Mouse (Mus musculus): ENCODE measurements around the gene Nfyc. TPM values are rescaled to one million over a fixed set of nuclear protein-coding genes. Genes with fewer than 3 reads are reported as not detected.

The Nfyc gene
- 10 to 100 TPM; 38.3 to 42.7 (median 38.3) TPM for total RNA-seq (2022)

DNA sequence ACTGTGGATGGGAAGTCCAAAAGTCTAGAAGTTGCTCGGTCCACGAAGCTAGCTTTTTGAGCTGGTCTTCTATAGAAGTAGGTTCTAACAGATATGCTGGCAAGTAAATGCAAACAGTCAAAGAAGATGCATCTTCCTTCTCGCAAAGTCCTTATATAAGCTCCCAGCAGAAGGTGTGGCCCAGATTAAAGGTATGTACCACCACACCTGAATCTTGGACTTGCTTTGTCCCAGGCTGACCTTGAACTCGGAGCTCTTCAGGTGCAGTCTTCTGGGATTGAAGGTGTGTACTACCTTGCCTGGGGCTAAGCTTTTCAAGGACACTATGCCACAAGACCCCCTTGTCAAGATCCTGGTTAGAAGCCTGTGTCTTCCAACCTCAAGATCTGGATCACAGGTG, at the start of gene Nfyc:
Gene Nfyc, minus strand, starts transcription at position 101 of the 400 bp plus-strand sequence.
- DNase-seq (ENCODE audit: low spot score in 2 of 2), result no peak

DNA sequence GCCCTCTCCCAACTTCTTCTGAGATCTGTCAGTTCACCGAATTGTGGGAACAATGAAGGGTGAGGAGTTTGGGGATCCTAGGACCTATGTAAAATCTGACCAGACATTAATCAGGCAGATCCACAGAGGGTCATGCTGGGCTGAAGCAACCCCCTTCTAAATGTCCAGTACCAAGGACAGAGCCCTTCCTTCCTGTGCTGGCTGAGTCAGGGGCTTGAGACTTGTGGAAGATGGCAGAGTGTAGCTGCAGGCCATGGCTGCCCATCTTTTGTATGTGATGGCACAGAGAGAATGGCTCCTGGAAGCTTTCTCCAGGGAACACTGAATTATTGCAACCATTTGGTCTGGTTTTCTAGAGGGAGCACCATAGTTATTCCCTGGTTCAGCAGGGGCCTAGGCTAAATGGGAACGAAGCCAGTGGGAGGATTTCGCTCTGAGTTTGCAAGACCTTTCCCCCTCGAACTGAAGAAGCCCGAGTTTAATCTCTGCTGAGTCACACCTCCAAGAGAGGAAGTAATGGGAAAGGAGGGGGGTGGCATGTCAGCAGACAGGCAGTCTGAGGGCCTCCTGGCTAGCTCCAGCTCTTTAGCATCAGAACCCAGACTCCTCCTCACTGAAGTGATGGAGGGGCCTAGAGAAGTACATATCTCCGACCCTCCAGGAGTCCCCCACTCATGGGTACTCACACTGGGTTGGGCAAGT, 49.5 kb upstream of the Nfyc start:
- DNase-seq (ENCODE audit: low spot score in 2 of 2), result no peak

DNA sequence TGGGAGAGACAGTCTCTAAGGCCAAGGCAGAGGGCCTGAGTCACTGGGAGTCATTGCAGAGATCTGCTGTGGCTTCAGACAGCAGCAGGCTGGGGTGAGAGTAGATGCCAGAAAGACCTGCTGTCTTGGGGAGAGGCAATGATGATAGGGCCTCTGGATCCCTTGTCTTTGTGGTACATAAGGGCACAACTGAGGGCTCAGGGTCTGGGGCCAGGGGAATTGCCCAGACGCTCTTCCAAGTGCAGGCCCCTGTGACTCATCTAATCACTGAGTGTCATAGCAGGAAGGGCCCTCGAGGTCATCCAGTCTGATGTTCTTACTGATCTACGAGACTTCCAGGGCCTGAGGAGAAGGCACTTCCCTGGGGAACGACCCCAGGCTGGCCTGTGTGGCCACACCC, 48.0 kb upstream of the Nfyc start:
- DNase-seq (ENCODE audit: low spot score in 2 of 2), result no peak

DNA sequence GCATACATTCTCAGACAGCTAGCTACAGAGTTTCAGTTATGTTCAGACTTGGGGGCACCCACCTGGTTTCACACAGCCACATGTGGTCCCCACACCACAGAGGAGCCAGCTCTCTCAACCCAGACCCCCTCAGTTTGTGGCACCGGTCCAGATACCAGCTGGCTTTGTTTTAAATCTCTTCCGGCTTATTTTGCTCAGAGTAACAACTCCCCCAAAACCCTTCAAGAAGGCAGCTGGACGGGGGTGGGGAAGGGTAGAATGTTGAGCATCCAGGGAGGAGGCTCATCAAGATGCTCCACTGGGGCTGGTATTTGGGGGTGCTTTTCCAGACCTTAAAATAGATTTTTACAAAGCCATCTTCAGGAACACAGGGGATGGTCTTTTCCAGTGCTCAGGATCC, 47.4 kb upstream of the Nfyc start:
- no peak for DNase-seq (ENCODE audit: low spot score in 2 of 2)

DNA sequence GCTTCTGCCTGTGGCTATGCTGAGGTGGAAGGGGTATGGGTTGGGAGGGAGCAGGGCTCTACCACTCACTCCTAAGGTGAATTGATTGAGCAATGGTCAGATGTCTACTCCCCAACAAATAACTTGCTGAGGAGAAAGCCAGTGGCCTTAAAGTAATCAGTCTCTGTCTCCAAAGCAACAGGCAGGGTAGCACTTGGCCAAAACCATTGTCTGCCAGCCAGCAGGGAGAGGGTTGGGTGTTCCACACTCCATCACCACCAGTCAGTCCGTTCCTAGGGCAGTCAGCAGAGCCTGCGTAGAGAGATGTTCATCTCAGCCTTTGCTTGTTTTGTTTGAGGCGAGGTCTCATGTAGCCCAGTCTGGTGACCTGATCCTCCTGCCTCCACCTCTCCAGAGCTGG, 44.6 kb upstream of the Nfyc start:
- no peak for DNase-seq (ENCODE audit: low spot score in 2 of 2)

DNA sequence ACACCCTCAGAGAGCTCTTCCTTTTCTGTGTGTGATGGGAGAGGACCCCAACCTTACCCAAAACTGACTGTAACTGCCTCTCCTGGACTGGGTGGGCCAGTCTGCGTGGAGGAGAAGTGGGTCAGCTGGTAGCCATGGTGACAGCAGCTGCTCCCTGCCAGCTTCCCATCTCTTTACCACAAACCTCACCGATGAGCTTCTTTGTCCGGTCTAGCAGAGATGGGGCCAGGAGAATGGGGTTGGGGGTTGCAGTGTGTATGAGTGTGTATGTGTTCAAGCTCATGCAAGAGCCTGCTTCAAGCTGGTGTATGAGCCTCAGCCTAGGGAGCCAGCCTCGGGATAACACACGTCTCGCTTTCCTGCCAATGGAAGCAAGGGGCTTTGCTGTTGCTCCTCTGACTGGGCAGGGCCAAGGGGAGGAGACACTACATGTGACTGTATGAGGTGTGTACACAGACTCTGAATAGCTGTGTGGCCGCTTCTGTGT, 38.9 kb upstream of the Nfyc start:
- DNase-seq (ENCODE audit: low spot score in 2 of 2), result no peak

DNA sequence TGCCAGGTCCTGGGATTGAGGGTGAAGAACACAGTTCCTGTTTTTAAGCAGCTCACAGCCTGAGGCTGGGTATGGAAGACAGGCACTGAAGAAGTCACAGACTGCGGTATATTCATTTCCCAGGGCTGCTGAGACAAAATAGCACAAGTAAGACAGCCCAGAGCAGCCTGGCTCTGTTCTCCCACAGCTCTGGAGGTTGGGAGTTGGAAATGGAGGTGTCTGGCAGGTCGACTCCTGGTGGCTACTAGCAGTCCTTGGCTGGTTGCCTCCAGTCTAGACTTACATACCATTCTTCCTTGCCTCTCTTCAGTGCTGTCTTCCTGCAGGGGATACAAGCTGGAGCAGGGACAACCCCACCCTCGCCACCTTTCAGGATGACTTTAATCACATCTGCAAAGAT, 37.6 kb upstream of the Nfyc start:
- DNase-seq (ENCODE audit: low spot score in 2 of 2), result no peak

DNA sequence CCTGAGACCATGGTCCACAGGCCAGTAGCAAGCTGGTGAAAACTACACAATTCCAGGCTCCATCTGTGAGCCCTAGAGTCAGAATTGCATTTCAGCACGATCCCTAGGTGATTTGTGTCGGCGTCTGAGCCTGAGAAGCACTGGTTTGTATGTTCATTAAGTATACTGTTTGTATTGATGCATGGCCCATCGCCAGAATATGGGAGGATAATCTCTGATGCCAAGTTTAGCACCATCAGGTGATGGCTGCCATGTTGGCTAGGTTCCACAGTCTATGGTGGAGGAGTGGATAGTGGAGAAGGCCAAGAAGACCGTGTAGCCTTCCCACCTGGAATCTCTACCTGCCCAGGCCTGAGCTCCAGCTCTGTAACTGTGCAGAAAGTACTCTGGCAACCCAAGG, 36.9 kb upstream of the Nfyc start:
- DNase-seq (ENCODE audit: low spot score in 2 of 2), result no peak

DNA sequence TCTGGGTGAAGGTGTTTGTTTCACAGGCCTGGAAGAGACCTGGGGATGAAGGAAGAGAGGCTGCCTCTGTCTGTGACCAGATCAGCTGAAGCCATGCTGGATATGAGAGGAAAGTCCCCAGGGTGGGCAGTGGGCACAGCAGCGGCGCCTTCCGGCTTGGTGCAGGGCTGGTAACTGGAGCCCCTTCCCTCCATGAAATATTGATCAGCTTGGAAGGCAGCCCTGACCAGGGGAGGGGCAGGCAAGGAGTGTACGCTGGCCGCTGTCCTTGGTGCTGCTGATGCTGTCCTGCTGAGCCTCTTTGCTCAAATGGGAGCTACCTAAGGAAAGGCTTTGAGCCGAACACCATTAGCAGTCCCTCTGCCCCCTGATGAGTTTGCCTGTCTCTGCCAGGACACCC, 34.8 kb upstream of the Nfyc start:
- DNase-seq (ENCODE audit: low spot score in 2 of 2), result no peak

DNA sequence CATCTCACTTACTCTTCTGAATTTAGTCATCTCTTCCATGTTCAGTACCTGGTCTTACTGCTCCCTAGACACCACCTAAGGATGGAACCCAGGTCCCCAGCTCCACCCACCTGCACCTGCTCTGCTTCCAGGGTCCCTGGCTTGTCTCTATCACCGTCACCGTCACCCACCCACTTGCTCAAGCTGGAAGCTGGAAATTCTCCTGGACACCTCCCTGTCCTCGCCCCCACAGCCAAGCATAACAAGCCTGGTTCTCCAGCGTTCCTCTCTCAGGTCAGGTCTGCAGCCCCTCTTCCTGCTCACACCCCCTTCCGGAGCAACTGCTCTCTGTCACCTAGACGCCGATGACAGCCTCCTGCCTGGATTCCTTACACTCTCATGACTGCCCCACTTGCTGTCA, 28.5 kb upstream of the Nfyc start:
- no peak for DNase-seq (ENCODE audit: low spot score in 2 of 2)

DNA sequence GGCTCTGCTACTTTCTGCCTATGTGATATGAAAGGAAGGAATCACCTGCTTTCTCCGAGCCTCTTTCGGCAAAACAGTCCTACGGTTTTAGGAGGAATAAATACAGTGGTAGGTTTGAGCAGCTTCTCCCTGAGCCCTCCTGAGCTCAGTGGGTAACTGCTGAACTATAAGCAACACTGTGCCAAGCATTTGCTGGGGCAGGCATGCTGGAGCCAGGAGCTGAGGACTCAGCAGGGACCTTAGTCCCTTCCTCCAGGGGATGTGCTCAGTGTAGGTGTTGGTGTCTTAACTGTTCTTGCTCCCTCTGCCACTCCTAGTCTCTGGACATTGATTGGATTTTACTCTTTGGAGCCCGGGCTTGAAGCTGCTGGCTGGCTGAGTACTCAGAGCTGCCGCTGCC, 25.0 kb upstream of the Nfyc start:
- DNase-seq (ENCODE audit: low spot score in 2 of 2), result no peak

DNA sequence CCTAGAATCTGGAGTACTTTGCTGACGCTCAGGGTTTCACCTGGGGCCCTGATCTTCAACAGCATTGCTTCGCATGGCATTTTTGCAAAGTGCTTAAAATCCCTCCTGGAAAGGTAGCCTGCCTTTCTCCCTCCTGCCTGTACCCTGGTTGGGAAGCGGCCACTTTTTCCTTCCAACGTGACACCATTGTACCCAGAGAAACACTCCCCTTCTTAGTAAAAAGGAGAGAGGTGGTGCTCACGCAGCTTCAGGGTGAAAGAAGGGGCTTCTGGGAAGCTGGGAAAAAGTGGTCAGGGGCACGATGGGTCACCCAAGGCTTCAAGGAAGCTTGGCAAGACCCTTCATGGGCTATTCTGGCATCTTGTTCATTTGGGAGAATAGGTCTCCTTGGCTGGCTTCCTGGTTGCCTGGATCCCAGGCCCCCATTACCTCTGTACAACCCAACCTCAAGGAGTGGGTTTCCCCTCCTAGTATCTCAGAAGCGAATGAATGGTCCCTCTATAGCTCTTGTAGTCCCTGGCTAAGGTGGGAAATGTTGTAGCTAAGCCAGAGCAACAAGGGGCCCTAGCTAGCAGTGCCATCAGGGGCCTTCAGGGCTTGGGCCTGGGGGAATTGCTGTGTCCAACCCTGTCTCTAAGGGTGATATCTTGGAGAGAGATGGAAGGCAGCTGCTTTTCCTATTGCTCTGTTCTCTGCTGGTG, 24.1 kb upstream of the Nfyc start:
- DNase-seq (ENCODE audit: low spot score in 2 of 2), result no peak

DNA sequence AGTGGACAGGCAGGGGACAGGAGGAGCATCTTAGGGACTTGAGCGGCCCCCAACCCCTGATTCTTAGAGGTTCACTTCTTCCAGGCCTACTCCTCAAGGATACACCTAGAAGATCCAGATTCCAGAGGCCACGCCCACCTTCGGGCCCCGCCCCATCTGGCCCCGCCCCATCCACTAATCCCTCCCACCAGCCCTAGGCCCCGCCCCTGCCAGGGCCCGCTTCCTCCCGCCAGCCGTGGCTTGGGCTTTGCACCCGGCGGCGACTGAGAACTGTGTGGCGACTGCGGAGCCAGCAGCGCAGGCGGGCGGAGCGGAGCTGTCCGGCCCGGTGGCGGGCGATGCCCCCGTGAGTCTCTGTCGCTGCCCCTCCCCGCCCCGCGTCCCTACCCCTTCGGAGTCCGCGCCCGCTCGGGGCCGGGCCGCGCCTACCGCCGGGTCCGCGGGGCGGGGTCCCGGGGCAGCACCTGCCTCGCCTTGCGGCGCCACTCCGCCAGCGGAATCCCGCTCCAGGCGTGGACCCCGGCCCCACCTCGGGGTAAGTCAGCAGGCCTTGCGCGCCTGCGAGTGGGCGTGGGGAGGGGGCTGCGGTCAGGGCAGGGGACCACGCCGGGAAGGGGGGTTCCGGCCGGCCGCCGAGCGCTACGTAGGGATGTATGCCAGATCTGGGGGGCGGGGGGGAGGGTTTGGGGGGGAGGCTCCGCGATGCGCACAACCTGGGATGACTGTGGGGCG, 23.4 kb upstream of the Nfyc start, which contains the start of gene Rims3:
Gene Rims3, plus strand, starts transcription at position 229 of the 732 bp plus-strand sequence.
- DNase-seq (ENCODE audit: low spot score in 2 of 2), result no peak

DNA sequence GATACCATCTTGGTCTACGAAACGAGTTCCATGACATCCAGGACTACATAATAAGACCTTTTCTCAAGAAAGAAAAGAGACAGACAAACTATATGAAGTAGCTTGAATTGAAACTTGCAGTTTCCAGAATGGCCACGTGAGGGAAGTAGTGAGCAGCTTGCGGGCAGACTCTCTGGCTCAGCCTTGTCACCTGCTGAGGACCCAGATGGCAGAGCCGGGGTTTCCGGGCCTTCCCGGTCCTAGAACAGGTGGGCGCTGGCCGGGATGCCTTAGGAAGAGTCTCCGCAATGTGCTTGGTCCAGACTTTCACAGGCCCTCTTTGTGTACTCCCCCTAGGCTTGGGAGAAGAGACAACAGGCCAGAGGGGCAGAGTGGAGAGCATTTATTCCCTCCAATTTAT, 19.6 kb upstream of the Nfyc start:
- peak in 1 of 2 experiments; percentile 11 for DNase-seq (ENCODE audit: low spot score in 2 of 2)

DNA sequence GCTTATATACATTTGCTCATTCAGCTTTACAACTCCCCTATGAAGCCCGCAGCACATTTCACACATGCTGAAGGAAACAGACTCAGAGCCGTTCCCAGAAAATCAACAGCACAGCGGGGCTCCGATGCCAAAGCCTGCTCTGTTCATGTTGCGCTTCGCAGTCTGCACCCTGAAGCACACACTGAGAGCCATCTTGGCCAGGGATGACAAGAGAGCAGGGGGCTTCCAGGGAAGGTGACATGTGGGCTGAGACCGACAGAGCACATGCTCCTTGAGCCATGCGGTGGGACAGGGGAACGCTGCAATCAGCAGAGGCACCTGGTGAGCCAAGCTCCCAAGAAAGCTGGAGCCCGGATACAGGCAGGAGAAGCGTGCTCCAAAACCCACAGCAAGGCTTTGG, 18.1 kb upstream of the Nfyc start:
- no peak for DNase-seq (ENCODE audit: low spot score in 2 of 2)

DNA sequence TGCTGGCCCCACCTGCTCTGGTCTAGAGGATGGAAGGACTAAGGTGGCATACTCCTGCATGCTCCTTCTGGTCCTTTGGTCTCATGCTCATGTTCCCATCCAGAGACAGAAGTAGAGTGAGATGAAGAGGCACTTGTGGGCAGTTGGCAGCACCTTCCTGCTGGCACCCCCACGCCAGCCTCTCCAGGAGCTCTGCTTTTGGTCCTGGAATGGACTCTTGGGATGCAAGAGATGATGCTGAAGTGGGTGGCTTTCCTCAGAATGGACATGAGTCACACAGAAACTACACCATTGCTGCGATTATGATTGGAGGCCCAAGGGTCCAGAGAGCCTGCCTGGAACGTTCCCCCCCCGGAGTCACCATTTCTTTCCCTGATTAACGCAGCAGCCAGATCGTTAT, 17.5 kb upstream of the Nfyc start:
- no peak for DNase-seq (ENCODE audit: low spot score in 2 of 2)

DNA sequence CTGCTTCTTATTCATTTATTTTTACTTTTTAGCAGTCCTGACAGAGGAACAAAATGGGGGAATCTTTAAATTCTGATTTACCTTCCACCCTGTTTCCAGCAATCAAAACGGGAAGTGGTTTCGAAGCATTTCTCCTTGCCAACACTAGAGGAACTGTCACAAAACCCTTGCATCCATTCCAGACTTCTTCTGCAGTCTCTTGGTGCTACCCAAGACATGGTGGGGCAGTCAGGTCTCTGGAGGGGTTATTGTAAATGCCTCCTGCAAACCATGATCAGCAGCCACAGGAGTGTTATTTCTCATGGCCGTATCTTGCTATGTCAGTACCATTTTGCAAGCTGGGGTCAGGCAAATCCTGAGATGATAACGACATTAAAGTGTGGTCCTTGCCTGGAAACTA, 13.7 kb upstream of the Nfyc start:
- no peak for DNase-seq (ENCODE audit: low spot score in 2 of 2)

DNA sequence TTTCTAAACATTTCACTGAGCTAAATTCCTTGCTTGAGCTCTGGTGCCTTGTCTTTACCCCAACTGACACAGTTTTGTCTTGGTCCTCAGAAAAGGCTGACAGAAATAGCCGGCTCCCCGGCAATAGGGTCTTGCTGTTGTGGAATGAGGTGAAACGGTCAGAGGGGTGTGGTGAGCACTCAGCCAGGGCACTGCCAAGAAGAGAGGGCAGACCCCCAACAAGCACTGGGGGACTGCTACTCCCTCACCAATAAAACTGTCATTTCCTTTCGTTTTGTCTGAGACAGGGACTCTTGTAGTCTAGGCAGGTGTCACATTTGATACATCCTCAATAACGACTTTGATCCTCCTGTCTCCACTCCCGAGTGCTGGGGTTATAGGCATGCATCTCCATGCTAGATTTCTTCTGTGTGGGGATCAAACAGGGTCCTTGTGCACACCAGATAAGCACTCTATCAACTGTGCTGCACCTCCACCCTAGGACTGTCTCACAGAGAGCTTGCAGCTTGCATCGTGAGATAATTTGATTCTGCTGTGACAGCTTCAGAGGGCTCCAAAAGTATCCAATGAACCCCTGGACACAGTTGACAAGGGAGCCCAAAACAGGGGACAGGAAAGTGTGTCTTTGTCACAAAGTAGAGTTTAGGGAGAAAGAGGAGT, 13.2 kb upstream of the Nfyc start:
- DNase-seq (ENCODE audit: low spot score in 2 of 2), result no peak

DNA sequence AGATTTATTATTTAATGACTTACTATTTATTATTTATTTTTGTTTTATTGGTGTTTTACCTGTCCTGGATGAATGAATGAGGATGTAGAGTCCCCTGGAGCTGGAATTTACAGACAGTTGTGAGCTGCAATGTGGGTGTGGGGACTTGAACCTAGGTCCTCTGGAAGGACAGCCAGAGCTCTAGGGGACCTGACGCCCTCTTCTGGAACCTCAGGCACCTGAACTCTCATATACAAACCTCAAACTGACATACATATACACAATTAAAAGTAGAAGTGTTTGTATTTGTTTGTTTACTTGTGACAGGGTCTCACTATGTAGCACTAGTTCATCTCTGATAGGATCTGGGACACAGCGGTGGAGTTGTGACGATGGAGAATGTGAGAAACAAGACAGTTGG, 10.0 kb upstream of the Nfyc start:
- no peak for DNase-seq (ENCODE audit: low spot score in 2 of 2)

DNA sequence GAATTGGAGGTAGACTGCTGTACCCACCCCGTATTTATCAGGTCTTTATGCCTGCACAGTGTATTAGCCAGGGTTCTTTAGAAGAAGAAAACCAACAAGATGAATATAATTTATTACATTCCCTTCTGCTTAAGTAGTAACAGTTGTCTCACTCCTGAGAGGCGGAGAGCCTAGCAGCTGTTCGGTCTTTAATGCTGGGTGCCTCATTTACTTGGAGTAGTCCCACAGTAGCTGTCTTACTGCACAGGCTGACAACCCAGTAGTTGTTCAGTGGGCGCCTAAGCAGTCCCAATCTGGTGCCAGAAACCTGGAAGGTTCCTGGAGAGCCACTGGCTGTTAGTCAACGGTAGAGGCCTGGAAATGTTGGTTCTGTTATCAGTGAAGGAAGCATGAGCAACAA, 605 bp downstream of the Nfyc start:
- no peak for DNase-seq (ENCODE audit: low spot score in 2 of 2)

DNA sequence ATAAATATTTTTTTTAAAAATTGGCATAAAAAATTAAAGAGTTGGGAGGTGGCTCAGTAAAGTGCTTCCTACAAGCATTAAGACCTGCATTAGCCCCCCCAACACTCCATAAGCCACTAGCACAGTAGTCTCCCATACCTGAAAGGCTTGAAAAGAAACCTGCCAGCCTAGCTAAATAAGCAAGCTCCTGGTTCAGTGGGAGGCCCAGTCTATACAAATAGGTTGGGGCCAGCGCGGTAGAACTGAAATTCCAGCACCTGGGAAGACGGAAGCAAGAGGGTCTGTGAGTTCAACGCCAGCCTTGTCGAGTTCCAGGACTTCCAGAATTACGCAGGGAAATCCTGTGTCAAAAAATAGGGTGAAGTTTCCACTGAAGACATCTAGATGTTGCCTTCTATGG, 5.0 kb downstream of the Nfyc start:
- DNase-seq (ENCODE audit: low spot score in 2 of 2), result no peak
